Mouse (Mus musculus): Measurements from ENCODE around the gene Arsb. TPM values are rescaled to one million over a fixed set of nuclear protein-coding genes. Genes with fewer than 3 reads are reported as not detected.

Gene Arsb
- polyA plus RNA-seq, 1 experiment = 49.7 TPM

GRCm38 (mm10) chr13:93861211-93861610 lies 89.8 kb downstream of the Arsb start:
- no peak for DNase-seq
- no peak overlapping the region for H3K4me3 ChIP-seq (replicated peaks; ENCODE audit: insufficient read depth, low read depth, low read length)
- no peak overlapping the region for H3K27ac ChIP-seq (ENCODE audit: insufficient read depth, low read length)
- H3K4me1 ChIP-seq (ENCODE audit: control insufficient read depth, insufficient read depth, low read length) = 0 out of 2 replicates have a peak, but pooled peaks cover 2% of the 10 kb centered on the region
- H3K27me3 ChIP-seq (ENCODE audit: control insufficient read depth, insufficient read depth, low read length) = no peaks in the 10 kb centered on the region
- 94% methylated on average over 2 of the region's 2 CpGs for WGBS
- no peak for TF ChIP-seq CTCF (IDR thresholded peaks at IDR 0.05; ENCODE audit: borderline replicate concordance, insufficient read depth, low read depth, low read length)

- WGBS = 65% methylated on average over 8 of the region's 8 CpGs
- DNase-seq = no peak
- Histone ChIP-seq H3K27me3 (ENCODE audit: control insufficient read depth, insufficient read depth, low read length) (no peaks in the 10 kb centered on the region), H3K4me3 (replicated peaks; ENCODE audit: insufficient read depth, low read depth, low read length) (no peak overlapping the region), H3K27ac (ENCODE audit: insufficient read depth, low read length) (no peak overlapping the region), H3K4me1 (ENCODE audit: control insufficient read depth, insufficient read depth, low read length) (peaks cover 2% of the 10 kb centered on the region; the same call in 1 of the 2 replicates)
- TF ChIP-seq CTCF (IDR thresholded peaks at IDR 0.05; ENCODE audit: borderline replicate concordance, insufficient read depth, low read depth, low read length) = no peak
- TF ChIP-seq POLR2A (IDR thresholded peaks at IDR 0.05; ENCODE audit: borderline replicate concordance, insufficient read depth, low read length) = no peak
These were observed 92.8 kb downstream of the Arsb start for GRCm38 (mm10) chr13:93864066-93864740.

- TF ChIP-seq POLR2A (IDR thresholded peaks at IDR 0.05; ENCODE audit: borderline replicate concordance, insufficient read depth, low read length) (no peak), CTCF (IDR thresholded peaks at IDR 0.05; ENCODE audit: borderline replicate concordance, insufficient read depth, low read depth, low read length) (no peak)
- 56% methylated on average over 5 of the region's 5 CpGs for WGBS
- Histone ChIP-seq H3K27ac (ENCODE audit: insufficient read depth, low read length) (no peak overlapping the region), H3K4me3 (replicated peaks; ENCODE audit: insufficient read depth, low read depth, low read length) (no peak overlapping the region), H3K27me3 (ENCODE audit: control insufficient read depth, insufficient read depth, low read length) (no peaks in the 10 kb centered on the region), H3K4me1 (ENCODE audit: control insufficient read depth, insufficient read depth, low read length) (peaks cover 2% of the 10 kb centered on the region; the same call in 1 of the 2 replicates)
- DNase-seq = peak; percentile 21 to 48
These were observed 95.2 kb downstream of the Arsb start for GRCm38 (mm10) chr13:93866638-93867037.

- Histone ChIP-seq H3K27ac (ENCODE audit: insufficient read depth, low read length) (no peak overlapping the region), H3K4me1 (ENCODE audit: control insufficient read depth, insufficient read depth, low read length) (no peaks in the 10 kb centered on the region; the same call in 1 of the 2 replicates), H3K27me3 (ENCODE audit: control insufficient read depth, insufficient read depth, low read length) (no peaks in the 10 kb centered on the region), H3K4me3 (replicated peaks; ENCODE audit: insufficient read depth, low read depth, low read length) (no peak overlapping the region)
- WGBS = 70% methylated on average over 10 of the region's 10 CpGs
- no peak for TF ChIP-seq POLR2A (IDR thresholded peaks at IDR 0.05; ENCODE audit: borderline replicate concordance, insufficient read depth, low read length)
- TF ChIP-seq CTCF (IDR thresholded peaks at IDR 0.05; ENCODE audit: borderline replicate concordance, insufficient read depth, low read depth, low read length) = no peak
- no peak for DNase-seq
These were observed 100.3 kb downstream of the Arsb start for GRCm38 (mm10) chr13:93871681-93872080.

GRCm38 (mm10) chr13:93872591-93872990 lies 101.2 kb downstream of the Arsb start:
- no peaks in the 10 kb centered on the region for H3K4me1 ChIP-seq (ENCODE audit: control insufficient read depth, insufficient read depth, low read length)
- H3K27ac ChIP-seq (ENCODE audit: insufficient read depth, low read length) = no peak overlapping the region
- DNase-seq = peak in 1 of 2 experiments; percentile 33
- TF ChIP-seq POLR2A (IDR thresholded peaks at IDR 0.05; ENCODE audit: borderline replicate concordance, insufficient read depth, low read length) = no peak
- TF ChIP-seq CTCF (IDR thresholded peaks at IDR 0.05; ENCODE audit: borderline replicate concordance, insufficient read depth, low read depth, low read length) = no peak
- no peak overlapping the region for H3K4me3 ChIP-seq (replicated peaks; ENCODE audit: insufficient read depth, low read depth, low read length)
- WGBS = 31% methylated on average over 6 of the region's 6 CpGs
- no peaks in the 10 kb centered on the region for H3K27me3 ChIP-seq (ENCODE audit: control insufficient read depth, insufficient read depth, low read length)

GRCm38 (mm10) chr13:93877924-93878323 lies 106.5 kb downstream of the Arsb start:
- WGBS = 83% methylated on average over 2 of the region's 2 CpGs
- Histone ChIP-seq H3K4me3 (replicated peaks; ENCODE audit: insufficient read depth, low read depth, low read length) (no peak overlapping the region), H3K27me3 (ENCODE audit: control insufficient read depth, insufficient read depth, low read length) (no peaks in the 10 kb centered on the region), H3K27ac (ENCODE audit: insufficient read depth, low read length) (no peak overlapping the region), H3K4me1 (ENCODE audit: control insufficient read depth, insufficient read depth, low read length) (peaks cover 3% of the 10 kb centered on the region)
- TF ChIP-seq CTCF (IDR thresholded peaks at IDR 0.05; ENCODE audit: borderline replicate concordance, insufficient read depth, low read depth, low read length) (no peak), POLR2A (IDR thresholded peaks at IDR 0.05; ENCODE audit: borderline replicate concordance, insufficient read depth, low read length) (no peak)
- DNase-seq = no peak

GRCm38 (mm10) chr13:93879426-93879825 lies 108.0 kb downstream of the Arsb start:
- TF ChIP-seq CTCF (IDR thresholded peaks at IDR 0.05; ENCODE audit: borderline replicate concordance, insufficient read depth, low read depth, low read length) (no peak), POLR2A (IDR thresholded peaks at IDR 0.05; ENCODE audit: borderline replicate concordance, insufficient read depth, low read length) (no peak)
- peak in 1 of 2 experiments; percentile 54 for DNase-seq
- 19% methylated on average over 5 of the region's 5 CpGs for WGBS
- no peak overlapping the region for H3K4me3 ChIP-seq (replicated peaks; ENCODE audit: insufficient read depth, low read depth, low read length)
- peaks cover 3% of the 10 kb centered on the region for H3K4me1 ChIP-seq (ENCODE audit: control insufficient read depth, insufficient read depth, low read length)
- no peak overlapping the region for H3K27ac ChIP-seq (ENCODE audit: insufficient read depth, low read length)
- H3K27me3 ChIP-seq (ENCODE audit: control insufficient read depth, insufficient read depth, low read length) = no peaks in the 10 kb centered on the region

GRCm38 (mm10) chr13:93882132-93882531 lies 110.7 kb downstream of the Arsb start:
- Histone ChIP-seq H3K27me3 (ENCODE audit: control insufficient read depth, insufficient read depth, low read length) (no peaks in the 10 kb centered on the region), H3K4me1 (ENCODE audit: control insufficient read depth, insufficient read depth, low read length) (peaks cover 7% of the 10 kb centered on the region), H3K4me3 (replicated peaks; ENCODE audit: insufficient read depth, low read depth, low read length) (no peak overlapping the region), H3K27ac (ENCODE audit: insufficient read depth, low read length) (no peak overlapping the region)
- no peak for DNase-seq
- 81% methylated on average over 3 of the region's 3 CpGs for WGBS
- TF ChIP-seq POLR2A (IDR thresholded peaks at IDR 0.05; ENCODE audit: borderline replicate concordance, insufficient read depth, low read length) (no peak), CTCF (IDR thresholded peaks at IDR 0.05; ENCODE audit: borderline replicate concordance, insufficient read depth, low read depth, low read length) (no peak)

Data from cerebellum, adult 2 months (tissue).